Mouse (Mus musculus): ENCODE measurements around the gene Dmtf1. TPM values are rescaled to one million over a fixed set of nuclear protein-coding genes. Genes with fewer than 3 reads are reported as not detected.

Gene Dmtf1
- 39.4 TPM for polyA plus RNA-seq (2014; fragmentation: Illumina TruSeq; extraction: RNeasy Lipid Tissue Mini Kit (QIAGEN cat#74804); ENCODE audit: low read depth, low replicate concordance)

GRCm38 (mm10) chr5:9161456-9162041, at the start of gene Dmtf1:
Gene Dmtf1, minus strand, starts transcription at chr5:9161776.

GRCm38 (mm10) chr5:9100207-9100848, 61.2 kb downstream of the Dmtf1 start, which contains the start of gene Tmem243:
Gene Tmem243, plus strand, starts transcription at chr5:9100668.

Other genes starting within 250 kb of the Dmtf1 start
- 532 TPM for gene Crot, start 164.5 kb downstream of the Dmtf1 start, polyA plus RNA-seq (2014; fragmentation: Illumina TruSeq; extraction: RNeasy Lipid Tissue Mini Kit (QIAGEN cat#74804); ENCODE audit: low read depth, low replicate concordance)
- 149 TPM for gene Tmem243, start 61.1 kb downstream of the Dmtf1 start, polyA plus RNA-seq (2014; fragmentation: Illumina TruSeq; extraction: RNeasy Lipid Tissue Mini Kit (QIAGEN cat#74804); ENCODE audit: low read depth, low replicate concordance)
- gene 9330182L06Rik, start 104.3 kb upstream of the Dmtf1 start, polyA plus RNA-seq (2014; fragmentation: Illumina TruSeq; extraction: RNeasy Lipid Tissue Mini Kit (QIAGEN cat#74804); ENCODE audit: low read depth, low replicate concordance): 0.61 TPM